Mouse (Mus musculus) layer of hippocampus, adult 9-11 months (tissue): ENCODE results near the gene Cep164.
"Not testable (repeated sequence)": the region's sequence is repeated elsewhere in the genome, so short reads cannot be mapped to it uniquely, and the experiment has no call there.

ENCODE experiments used
- DNase-seq: peaks from one replicate; pipeline ENCODE4 v3.0.0; 2022

The Cep164 gene

GRCm38 (mm10) chr9:45828291-45828963 lies at the start of gene Cep164:
Gene Cep164, minus strand, starts transcription at chr9:45828691.
- DNase-seq, result peak; percentile 93

DNA sequence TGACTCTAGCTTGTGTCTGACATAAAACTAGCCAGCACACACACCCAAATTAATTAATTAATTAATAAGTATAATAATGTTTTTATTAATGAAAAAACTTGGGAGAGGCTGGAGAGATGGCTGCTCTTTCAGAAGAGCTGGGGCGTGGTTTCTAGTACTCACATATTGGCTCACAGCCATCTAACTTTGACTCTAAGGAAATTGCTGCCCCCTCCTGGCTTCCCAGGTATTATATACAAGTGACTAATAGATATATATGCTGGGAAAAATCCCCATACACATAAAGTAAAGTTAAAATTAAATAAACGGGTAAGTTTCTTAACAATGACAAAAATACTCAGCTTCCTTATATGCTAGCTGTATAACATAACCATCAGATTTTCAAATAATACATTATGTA lies 49.4 kb upstream of the Cep164 start:
- no peak for DNase-seq

- no peak for DNase-seq
Measured at GRCm38 (mm10) chr9:45870265-45870664, 41.8 kb upstream of the Cep164 start.

DNA sequence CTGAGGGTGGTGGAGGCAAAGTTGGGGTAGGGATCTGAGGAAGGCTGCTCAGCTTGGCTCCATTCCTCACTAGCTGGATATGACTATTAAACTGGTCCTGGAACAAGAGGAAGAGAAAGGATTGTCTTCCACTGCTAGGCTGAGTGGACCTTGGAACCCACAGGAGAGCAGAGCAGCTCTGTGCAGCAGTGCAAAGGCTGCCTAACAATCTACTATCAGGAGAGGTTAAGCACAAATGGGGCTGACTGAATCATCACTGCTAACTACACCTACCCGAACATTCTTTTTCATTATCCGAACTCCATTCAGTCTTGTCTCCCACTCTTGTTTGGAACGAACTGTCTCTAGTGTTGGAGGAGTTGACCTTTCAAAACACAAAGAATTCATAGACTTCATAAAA lies 40.7 kb upstream of the Cep164 start:
- DNase-seq, result no peak

DNA sequence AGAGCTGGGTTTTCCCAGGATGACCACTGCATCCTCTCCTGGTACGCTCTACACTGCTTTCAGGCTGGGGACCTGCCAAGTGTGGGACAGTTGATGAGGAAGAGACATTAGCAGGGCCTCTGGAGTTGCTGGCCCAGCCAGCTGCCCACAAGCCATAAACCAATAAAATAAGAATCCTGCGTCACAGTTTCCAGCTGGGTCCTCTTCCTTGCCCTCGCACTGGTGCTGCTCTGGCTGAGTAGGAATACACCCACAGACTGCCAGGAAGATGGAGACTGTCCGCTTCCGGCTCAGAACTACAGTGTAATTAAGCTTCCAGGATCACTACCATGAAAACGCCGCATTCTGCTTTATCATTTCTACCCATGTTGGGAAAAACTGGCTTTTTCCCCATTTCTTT lies 33.3 kb upstream of the Cep164 start:
- no peak for DNase-seq

DNA sequence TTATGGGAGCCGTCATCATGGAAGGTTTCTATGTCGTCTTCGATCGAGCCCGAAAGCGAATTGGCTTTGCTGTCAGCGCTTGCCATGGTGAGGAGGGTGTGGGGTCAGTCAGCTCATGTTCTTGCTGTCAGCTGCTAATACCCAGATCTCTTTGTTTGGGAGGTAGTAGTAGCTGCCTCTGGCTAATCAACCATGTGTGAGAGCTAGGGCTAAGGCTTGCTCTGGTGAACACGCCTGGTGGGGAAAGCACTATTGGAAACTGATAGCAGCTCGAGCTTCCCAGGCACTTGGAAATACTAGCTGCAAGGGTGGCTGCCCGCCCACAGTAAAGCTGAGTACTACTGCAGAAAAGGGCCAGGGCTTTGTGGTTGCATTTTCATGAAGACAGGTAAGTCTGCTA lies 30.9 kb upstream of the Cep164 start:
- DNase-seq, result no peak

DNA sequence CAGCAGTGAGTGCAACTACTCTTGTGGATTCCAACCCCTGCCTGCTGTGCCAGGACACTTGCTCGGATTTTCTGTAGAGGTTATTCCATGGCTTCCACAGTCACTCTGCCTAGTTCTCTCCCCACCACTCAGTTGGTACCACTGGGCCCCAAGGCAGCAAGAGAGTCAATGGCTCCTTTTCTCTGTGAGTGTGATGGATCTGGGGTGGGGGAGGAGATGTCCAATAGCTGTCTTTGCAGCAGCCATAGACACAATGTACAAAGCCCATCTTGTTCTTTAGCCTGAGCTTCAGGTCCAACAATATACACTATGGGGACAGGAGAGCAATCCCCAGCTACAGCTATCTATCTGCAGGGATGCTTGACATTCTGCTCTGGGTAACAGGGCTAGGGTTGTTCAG lies 25.6 kb upstream of the Cep164 start:
- peak; percentile 62 for DNase-seq

- no peak for DNase-seq
Measured at GRCm38 (mm10) chr9:45853695-45854094, 25.2 kb upstream of the Cep164 start.

DNA sequence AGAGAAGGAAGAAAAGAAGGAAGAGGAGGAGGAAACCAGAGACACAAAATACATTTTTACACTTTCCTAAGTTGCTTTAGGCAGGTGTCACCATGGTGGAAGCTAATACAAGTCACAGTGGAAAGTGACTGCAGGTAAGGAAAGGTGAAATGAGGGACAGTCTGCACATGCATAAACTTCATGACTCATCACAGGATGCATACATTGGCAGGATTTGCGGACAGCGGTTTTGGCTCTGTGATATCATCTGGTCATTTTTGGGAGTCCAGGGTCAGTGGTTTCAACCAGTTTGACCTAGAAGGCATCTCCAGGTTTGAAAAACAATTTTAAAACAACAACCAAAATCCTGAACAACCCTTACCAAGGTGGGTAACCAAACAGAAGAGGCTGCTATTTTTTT lies 23.3 kb upstream of the Cep164 start:
- no peak for DNase-seq

- no peak for DNase-seq
Measured at GRCm38 (mm10) chr9:45851330-45851729, 22.8 kb upstream of the Cep164 start.

DNA sequence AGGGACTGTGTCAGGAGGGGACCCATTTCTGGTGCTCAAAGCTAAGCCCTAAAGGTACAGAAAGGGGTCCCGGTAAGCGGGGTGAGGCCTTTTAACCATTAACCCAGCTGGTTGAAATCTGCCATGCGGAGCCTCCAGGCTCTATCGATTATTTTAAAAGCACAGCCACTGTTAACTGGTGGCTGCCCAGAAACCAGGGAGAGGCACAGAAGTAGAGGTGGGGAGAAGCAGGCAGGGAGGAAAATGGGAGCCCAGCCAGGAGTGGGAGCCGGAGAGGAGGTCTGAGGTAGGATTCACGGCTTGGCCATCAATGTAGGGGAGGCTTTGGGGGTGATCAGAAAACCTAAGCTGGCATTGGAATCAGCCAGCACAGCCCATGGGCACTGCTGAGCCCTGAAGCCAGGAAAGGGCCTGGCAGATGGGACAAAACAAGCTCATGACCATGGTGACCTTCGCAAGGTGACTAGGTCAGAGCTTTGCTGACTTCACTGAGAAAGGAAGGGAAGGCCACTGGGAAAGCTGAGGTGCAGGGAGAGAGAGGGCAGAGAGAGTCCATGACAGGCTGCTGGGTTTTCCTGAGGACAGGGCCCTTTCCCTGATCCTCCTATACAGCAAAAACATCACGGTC lies 22.2 kb upstream of the Cep164 start:
- DNase-seq, result no peak

- DNase-seq, result peak; percentile 51
Measured at GRCm38 (mm10) chr9:45849528-45850408, 21.3 kb upstream of the Cep164 start.

DNA sequence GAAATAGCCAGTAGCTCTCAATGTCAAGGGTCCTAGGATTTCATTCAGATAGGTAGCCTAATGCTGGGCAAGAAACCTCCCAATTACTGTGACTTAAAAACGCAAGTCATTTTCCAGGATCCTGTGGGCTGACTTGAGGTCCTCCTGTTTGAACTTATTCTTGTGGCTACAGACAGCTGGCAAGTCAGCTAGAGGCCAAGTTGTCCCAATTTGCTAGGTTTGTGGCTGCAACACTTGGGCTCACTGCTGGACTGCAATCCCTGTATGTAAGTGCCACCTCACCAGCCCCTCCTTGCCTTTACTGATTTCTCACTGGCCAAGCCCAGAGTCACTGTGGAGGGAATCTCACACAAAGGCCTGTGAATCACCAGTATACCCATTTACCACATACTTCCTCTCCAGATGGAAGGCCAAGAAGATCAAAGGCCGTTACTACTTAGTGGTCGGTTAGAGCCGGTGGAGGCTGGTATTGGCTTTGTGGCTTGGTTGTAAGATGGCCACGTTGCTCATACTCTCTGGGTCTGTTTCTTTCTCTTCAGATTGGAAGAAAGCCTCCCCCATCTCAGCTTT lies 18.5 kb upstream of the Cep164 start:
- no peak for DNase-seq

- DNase-seq, result not testable (repeated sequence)
Measured at GRCm38 (mm10) chr9:45846176-45846575, 17.7 kb upstream of the Cep164 start.

- DNase-seq, result no peak
Measured at GRCm38 (mm10) chr9:45845541-45845940, 17.1 kb upstream of the Cep164 start.

DNA sequence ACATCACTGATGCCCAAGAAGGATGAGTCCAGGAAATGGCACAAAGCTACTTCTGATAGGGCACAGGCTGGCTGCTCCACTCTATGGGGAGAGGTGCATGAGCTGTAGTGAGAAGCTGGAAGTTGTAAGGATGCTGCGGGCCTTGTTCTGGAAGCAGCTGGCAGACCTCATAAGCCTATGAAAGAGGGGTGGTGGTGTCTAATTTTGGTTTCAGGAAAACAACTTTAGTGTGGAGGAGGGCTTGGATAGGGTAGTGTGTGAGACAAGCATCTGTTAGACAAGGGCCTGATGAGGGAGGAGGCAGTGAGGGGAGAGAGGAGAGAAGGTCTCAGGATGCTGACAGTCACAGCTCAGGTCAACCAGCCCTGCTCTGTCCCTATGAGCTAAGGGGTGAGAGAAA lies 15.3 kb upstream of the Cep164 start:
- no peak for DNase-seq

DNA sequence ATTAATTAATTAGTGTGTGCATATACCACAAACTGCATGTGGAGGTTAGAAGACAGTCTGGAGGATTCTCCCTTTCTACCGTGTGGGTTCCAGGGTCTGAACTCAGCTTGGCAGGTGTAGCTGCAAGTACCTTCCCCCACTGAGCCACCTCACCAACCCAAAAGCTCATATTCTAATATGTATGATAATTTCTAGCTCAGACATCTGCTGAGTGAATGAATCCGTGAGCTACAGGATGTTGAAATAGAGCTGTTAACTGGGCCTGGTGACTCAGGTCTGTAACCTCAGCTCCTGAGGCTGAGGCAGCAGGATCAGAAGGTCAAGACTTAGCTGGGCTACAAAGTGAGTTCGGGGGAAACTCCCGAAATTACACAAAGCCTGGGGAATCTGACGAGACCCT lies 14.5 kb upstream of the Cep164 start:
- DNase-seq, result no peak

DNA sequence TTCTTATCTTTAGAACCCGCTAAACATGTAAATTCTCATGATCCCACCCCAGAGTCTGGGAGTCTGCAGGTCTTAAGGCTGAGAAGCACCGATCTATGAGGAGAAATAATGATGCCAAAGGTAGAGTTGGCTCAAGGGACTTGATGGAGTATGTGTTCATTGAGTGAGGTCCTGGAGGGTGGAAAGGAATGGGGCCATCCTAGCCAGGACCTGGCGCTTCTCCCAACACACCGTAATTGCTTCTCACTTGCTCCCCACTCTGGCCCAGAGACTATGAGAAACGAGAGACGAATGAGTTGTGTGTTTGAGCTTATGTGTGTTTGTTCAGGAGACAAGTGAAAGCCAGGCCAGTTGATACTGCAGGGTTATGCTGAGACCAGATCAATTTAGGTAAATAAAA lies 13.0 kb upstream of the Cep164 start:
- no peak for DNase-seq

DNA sequence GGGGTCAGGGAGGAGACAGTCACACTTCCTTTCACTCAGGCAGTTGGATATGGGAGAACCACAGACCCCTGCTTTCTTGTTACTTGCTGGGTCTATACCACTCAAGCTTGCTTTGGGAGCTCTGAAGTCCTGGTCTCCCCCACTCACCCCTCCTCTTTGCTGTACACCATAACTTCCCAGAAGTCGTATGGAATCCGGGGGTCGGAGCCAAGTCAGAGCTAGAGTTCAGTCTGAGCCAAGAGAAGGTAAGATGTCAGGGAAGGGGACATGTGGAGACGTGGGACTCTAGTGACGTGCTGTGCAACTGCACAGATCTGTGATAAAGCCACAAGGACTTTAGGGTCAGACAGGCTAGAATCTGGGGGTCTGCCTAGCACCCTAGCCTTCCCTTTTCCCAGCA lies 11.8 kb upstream of the Cep164 start:
- no peak for DNase-seq

GRCm38 (mm10) chr9:45839982-45840300 lies 11.4 kb upstream of the Cep164 start:
- no peak for DNase-seq

DNA sequence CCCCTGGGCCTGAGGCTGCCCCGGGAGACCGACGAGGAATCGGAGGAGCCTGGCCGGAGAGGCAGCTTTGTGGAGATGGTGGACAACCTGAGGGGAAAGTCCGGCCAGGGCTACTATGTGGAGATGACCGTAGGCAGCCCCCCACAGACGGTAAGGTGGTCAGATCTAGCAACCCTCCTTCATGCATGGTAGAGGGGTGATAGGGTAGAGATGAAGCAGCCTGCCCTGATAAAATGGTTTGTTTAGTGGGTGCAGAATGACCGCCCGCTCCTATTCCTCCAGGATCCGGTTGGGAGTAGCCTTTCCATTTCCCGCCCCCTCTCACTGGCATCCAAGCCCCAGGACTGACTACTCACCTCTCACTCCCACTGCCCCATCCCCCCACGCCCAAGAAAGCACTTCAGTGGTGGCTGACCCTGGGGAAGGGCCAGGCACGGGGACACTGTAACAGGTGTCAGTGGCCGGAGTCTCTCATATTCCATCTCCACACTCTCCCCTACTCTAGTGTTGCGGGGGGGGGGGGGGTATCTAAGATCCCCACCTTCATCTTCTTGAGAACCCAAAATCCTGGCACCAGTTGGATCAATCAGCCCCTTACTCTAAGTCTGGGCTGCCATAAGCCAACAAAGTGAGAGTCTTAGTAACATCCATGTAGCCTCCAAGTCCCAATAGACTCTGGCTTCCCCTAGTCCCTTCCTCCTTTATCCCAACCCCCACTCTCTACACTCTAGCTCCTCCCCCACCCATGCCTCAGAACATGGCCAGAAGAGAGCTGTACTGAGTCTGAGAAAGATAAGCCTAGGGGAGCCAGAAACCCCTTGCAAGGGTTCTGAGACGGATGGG lies 10.9 kb upstream of the Cep164 start:
- DNase-seq, result no peak

DNA sequence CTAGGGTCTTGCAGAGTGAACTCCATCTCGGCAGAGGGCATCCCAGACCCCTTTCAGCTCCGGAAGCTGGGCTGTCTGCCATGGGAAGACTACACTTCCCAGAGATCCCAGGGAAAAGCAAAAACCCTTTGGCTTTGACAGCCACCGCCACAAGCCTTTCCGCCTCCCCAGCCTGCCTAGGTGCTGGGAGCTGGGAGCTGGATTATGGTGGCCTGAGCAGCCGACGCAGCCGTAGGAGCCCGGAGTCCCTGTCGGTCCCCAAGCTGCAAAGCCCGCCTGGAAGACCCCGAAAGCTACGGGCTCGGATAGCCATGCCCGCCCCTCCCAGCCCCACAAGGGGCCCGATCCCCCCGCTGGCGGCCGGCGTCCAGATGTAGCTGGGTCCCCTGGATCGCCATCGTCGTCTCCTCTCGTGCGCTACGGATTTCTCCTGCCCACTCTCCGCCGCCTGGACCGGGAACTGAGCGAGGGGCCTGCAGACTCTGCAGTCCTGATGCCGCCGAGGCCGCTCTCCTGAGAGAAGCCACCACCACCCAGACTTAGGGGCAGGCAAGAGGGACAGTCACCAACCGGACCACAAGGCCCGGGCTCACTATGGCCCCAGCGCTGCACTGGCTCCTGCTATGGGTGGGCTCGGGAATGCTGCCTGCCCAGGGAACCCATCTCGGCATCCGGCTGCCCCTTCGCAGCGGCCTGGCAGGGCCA lies 10.1 kb upstream of the Cep164 start, which contains the start of gene Bace1:
Gene Bace1, plus strand, starts transcription at position 147 of the 705 bp plus-strand sequence.
- DNase-seq, result peak; percentile 93
